Mouse (Mus musculus): ENCODE data around the gene Tle4.

The Tle4 gene

GRCm38 (mm10) chr19:14591809-14592535 is 5.9 kb downstream of the Tle4 start:
- DNase-seq (ENCODE audit: low read depth, low spot score): no peak

DNA sequence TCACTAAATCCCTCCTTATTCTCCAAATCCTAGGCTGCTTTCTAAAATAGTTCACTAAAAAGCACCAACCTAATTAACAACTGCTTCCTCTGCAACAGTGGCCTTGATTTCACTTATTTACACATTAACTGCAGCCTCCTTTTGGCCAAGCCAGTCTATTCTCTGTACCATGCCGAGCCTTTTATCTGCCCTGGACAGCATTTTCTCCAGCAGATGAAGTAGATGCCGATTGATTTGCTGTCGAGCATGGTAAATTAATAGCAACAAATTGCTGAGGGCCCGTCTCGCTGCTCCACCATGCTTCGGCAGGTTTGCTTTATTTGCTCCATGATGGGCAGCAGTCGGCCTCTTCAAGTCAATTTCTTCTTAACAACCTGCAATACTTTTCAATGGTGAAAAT is 7.7 kb downstream of the Tle4 start:
- no peak for DNase-seq (ENCODE audit: low read depth, low spot score)

DNA sequence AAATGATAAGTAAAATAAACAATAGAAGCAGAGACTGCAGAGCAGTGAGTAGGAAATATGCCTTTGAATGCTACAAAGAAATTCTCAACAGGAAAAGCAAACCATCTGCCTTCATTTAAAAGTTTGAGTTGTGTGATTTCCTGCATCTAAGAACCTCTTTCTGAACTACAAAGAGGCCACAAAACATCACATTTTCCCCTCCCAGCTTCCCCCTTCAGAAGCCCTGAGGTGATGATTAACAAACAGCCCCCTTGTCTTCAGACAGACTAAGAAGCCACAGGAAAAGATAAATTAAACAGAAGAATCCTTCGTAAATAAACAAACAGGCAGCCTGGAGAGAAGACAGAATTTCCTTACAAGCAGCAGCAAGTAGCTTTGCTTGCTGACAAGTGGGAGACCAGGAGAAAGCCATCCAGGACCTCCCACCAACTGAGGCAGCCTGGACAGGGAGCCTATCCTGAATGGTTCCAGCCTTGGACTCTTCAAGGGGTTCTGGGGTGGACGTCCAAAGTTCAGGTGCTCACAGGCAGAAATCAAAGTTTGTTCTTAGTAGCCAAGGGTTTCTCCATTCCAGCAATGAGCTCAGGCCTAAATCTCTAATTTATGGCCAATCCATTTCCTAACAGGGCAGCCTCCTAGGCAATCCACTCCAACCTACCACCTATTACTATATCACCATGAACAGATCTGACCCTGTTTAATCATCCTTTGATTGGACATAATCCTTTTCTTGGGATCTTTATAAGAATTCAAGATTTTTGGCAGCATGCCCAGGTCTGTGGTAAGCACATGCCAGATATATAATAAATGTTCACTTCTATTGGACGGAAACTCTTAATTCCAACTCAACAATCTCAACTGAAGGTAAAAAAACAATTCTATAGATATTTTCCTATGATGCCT is 9.4 kb downstream of the Tle4 start:
- DNase-seq (ENCODE audit: low read depth, low spot score): no peak

DNA sequence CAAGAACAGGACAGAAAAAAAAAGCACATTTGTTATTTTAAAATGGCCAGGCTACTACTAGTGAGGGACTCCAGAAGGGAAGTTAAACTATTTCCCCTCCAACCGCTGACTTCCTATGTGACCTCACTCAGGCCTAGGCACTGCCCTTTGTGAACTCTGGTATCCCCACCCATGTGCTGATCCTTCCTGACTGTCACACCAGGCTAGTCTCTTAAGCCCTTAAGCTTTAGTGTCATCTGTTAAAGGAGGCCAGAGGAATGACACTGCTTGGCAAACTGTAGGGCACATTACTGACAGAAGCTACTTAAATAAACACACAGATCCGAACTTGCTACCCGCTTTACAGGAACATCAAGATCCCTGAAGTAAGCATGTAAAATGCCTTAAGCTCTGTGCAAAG is 11.7 kb downstream of the Tle4 start:
- DNase-seq (ENCODE audit: low read depth, low spot score): peak; percentile 27

- DNase-seq (ENCODE audit: low read depth, low spot score): no peak
Observed at GRCm38 (mm10) chr19:14585731-14586130, 12.1 kb downstream of the Tle4 start.

GRCm38 (mm10) chr19:14585235-14585634 is 12.6 kb downstream of the Tle4 start:
- no peak for DNase-seq (ENCODE audit: low read depth, low spot score)

GRCm38 (mm10) chr19:14578698-14579097 is 19.2 kb downstream of the Tle4 start:
- no peak for DNase-seq (ENCODE audit: low read depth, low spot score)

DNA sequence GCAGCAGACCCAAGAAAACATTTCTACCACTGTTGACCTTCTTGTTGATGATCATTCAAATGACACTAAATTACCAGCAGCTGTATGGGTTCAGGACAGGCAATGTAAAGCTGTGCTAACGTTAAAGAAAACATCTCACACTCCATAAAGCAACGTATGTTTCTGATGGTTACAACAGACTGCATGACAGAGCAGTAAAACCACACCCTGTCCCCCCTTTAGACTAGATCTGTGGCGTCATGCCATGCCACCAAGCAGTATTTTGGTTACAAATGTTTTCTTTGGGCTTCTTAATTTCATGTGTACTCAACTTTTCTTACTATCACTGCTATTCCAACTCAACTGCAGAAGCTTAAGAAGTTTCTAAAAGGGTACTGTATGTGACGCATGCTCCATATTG is 19.8 kb downstream of the Tle4 start:
- no peak for DNase-seq (ENCODE audit: low read depth, low spot score)

GRCm38 (mm10) chr19:14576311-14576710 is 21.5 kb downstream of the Tle4 start:
- DNase-seq (ENCODE audit: low read depth, low spot score): no peak

- no peak for DNase-seq (ENCODE audit: low read depth, low spot score)
Observed at GRCm38 (mm10) chr19:14568879-14569278, 29.0 kb downstream of the Tle4 start.

DNA sequence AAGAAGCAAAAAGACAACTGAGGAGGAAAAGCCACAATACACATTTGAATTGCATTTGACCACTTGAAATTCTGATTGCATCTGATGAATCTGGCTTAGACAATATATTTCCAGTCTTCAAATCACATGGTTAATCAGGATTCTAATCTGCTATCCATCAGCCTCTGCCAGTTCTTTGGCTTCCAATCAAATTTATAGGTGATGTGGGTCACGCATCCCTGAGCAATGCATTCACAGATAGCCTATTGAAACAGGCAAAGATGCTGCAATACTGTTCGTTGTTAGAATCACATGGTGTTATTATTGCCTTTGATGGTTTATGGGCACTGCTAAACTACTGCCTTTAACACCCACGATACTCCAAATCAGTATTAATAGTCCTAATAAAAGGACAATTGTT is 30.8 kb downstream of the Tle4 start:
- no peak for DNase-seq (ENCODE audit: low read depth, low spot score)

DNA sequence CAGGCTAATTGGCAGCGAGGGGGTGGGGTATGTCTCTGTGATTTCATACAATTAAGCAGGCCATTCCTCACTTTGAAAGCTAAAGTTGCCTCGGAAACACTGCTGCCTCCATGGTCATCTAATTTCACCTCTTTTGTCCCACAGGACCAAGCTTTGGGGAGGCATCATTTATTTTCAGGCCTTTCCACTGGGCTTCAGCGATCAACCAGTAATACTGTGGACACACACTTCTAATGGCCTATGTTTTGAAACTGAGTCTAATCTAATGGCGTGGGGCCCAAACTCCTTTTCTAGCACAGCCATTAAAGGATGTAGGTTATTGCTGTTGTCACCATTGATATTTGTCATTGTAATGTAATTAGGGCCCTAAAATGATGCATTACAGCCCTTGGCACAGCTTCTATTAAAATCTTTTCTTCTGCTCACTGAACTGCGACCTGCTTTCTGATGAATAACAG is 31.3 kb downstream of the Tle4 start:
- DNase-seq (ENCODE audit: low read depth, low spot score): no peak

- DNase-seq (ENCODE audit: low read depth, low spot score): no peak
Observed at GRCm38 (mm10) chr19:14565424-14566069, 32.3 kb downstream of the Tle4 start.

DNA sequence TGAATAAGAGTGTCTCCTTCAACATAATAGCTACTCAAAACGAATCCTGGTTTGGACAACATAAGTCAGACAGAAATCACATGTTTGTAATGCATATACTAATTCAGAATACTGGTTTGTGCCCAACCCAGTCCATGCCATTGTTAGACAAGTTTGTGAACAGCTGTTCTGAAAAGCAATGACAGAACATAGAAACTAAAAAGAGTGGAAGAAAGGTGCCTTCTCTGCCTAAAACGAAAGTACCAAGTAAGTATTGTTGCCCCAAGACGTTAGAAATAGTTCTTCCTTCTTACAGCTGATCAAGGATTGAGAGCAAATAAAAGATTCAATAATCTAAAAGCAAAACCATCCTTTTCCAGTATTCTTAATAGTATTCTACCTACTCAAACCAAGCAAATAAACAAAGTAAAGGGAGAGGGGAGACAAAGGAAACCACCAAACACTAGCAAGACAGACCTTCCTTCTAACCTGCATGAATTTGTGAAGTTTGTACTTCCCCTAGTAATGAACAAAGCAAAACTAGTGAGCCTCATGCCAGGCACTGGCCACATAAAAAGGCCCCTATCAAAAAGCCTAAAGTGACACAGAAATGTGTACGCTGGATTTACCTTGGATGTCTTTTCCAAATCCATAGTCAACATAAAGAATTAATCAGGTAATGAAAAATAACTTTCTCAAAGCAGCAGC is 34.4 kb downstream of the Tle4 start:
- no peak for DNase-seq (ENCODE audit: low read depth, low spot score)

DNA sequence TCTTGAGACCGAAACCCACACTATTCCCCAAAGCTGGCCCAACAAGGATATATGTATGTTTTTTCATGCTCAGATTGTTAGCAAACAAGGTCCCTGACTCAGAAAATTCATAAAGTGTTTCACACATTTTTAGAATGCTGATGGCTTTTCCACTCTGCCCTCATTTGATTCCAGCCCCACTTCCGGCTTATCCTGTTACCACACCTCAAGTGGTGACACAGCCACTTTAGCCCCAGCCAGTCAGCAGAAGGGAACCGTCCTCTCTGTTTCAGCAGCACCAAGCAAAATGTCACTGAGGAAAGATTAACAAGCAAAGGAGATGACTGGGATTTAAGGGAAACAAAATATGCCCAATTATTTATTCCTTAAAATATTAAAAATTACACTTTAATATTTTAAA is 50.0 kb downstream of the Tle4 start:
- no peak for DNase-seq (ENCODE audit: low read depth, low spot score)

GRCm38 (mm10) chr19:14547133-14547842 is 50.6 kb downstream of the Tle4 start:
- no peak for DNase-seq (ENCODE audit: low read depth, low spot score)

DNA sequence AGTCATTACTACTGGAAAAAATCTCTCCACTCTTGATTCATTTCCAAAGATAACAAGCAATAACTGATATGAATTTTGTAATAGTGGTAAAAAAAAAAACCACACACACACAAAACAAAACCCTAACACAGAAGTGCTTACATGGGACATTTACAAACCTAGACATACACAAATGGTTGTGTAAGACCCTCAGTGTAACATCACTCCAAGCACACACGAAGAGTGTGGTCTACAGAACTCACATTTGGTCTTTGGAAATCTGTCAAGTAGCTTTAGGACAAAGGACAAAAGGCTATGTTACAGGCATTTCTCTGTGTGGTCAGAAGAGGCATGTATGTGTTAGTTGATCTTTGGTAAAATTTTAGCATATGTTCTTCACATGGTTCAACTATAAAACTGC is 52.4 kb downstream of the Tle4 start:
- DNase-seq (ENCODE audit: low read depth, low spot score): no peak

- no peak for DNase-seq (ENCODE audit: low read depth, low spot score)
Observed at GRCm38 (mm10) chr19:14543305-14543704, 54.5 kb downstream of the Tle4 start.

GRCm38 (mm10) chr19:14540678-14541077 is 57.2 kb downstream of the Tle4 start:
- no peak for DNase-seq (ENCODE audit: low read depth, low spot score)

- no peak for DNase-seq (ENCODE audit: low read depth, low spot score)
Observed at GRCm38 (mm10) chr19:14536676-14537075, 61.2 kb downstream of the Tle4 start.

DNA sequence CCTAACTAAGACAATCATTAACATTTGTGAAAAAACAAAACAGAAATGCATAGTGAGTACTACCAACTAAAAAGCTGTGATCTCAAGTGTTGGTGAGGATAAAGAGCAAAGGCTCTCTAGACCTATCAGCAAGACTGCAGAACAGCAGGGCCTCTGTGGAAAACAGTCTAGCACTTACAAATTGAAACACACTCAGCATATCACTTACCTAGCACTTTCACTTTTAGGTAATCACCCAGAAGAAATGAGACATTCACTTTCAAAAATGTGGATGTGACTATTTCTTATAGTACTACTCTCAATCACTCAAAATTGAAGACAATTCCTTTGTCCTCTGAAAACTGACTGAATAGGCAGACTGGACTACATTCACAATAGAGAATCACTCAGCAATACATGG is 63.4 kb downstream of the Tle4 start:
- no peak for DNase-seq (ENCODE audit: low read depth, low spot score)
